Mouse (Mus musculus): Measurements from ENCODE around the gene Focad. TPM values are rescaled to one million over a fixed set of nuclear protein-coding genes. Genes with fewer than 3 reads are reported as not detected.

Gene Focad
- total RNA-seq, 2 experiments from 2014 or later, result 11.1 to 21.3 TPM

- ATAC-seq (replicated peaks; ENCODE audit: poor library complexity), result no peak
Observed at GRCm38 (mm10) chr4:88300832-88301621, 206.6 kb downstream of the Focad start.

DNA sequence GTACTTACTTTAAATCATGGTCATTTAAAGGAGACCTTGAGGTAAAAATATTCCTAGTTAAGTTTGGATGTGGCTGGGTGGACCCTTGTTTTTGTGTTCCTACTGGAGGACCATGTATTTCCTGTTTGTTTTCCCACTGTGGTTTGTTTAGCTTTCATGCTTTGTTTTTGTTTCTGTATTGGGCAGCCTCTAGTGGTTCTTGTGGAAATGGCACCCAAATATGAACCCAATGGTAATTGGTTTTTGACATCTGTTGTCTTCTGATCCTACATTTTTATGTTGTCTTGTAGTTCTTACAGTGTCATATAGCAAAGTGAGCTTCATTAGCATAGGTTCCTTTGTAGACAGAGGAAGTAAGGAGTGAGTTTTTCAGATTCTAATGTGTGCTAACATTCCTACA, 207.9 kb downstream of the Focad start:
- ATAC-seq (replicated peaks; ENCODE audit: poor library complexity), result peak; percentile 76

DNA sequence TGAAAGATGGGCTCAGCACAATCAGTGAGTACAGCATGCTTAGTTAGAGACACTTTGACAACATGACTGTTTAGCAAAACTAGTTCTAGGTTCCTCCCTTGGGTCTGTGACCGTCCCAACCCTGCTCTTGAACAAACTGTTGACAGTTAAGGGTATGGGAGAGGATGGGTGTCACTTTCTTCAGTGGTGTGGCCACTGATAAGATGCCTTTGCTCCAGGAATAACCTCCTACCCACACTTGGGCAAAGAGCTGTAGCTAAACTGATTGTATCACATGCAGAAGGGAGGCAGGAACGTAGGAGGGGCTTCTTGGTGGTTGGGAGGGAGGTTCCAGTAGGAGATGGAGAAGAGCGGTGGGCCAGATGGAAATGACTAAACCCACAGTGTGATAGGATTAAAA, 213.3 kb downstream of the Focad start:
- peak; percentile 89 for ATAC-seq (replicated peaks; ENCODE audit: poor library complexity)

DNA sequence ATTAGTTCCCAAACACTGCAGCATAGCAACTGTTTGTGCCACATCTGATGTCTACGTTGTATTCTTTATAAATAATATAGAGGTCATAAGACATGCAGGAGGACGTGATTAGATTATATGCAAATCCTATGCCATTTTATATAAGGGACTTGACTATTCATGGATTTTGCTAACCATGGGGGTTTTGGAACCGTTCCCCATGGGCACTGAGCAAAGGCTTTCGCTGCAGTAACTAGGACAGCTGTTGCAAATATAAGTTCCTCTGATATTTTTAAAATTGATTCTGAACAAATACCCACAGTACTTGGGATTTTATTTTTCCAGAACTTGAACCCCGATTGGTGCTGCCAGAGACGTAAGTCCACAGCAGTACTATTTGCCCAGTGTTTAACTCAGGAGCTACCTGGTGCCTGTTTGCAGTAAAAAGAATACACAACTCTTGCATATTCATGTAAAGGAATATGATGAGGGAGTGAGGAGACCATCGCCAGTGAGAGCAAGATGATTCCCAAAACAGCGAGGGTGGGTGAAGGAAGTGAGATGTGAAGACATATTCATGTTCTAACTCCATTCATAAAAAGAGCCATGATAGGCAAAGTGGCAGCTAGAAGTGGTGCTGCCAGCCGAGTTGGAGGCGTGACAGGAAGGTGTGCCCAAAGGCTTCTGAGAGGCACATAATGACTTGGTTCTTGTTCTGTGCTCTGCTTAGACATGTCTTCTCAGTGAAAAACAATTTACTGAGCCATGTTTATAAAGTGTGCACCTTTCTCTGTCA, 214.1 kb downstream of the Focad start:
- ATAC-seq (replicated peaks; ENCODE audit: poor library complexity), result no peak

DNA sequence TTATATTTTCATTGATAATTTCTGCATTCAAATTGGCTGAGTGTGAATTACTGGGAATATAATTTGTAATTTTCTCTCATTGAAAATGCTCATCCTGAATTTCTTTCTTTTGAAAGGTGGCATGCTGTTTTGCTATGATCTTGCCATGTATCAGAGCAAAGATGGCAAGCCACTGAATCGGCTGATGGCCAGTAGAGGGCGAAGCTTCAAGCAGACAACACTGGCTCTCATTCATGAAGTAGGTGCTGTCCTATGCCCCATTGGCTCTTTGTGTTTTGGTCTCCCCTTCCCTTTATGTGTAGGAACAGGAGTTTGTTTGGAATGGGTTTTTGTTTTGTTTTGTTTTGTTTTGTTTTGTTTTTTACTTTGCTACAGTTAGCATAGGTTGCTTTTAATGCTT, 215.2 kb downstream of the Focad start:
- peak; percentile 66 for ATAC-seq (replicated peaks; ENCODE audit: poor library complexity)

- peak; percentile 26; the same call in 1 of the 2 replicates for ATAC-seq (replicated peaks; ENCODE audit: poor library complexity)
Observed at GRCm38 (mm10) chr4:88314898-88315297, 220.5 kb downstream of the Focad start.

DNA sequence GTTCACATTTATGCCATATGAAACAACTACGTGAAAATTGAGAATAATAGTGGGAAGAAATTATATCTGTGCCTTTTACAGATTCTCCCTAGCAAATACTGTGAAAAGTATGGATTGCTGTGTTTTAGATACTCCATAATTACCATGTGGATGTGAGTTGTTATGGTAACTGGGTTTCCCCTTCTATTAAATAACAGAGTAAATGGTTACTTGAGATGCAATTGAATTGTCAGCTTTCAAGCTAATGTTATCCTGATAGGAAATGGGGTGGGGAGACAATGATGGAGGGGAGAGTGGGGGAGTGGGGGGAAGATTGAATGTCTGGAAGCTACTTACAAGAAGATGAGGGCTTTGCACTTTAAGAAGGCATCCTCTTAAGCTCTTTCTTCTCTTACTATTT, 225.6 kb downstream of the Focad start:
- no peak for ATAC-seq (replicated peaks; ENCODE audit: poor library complexity)

DNA sequence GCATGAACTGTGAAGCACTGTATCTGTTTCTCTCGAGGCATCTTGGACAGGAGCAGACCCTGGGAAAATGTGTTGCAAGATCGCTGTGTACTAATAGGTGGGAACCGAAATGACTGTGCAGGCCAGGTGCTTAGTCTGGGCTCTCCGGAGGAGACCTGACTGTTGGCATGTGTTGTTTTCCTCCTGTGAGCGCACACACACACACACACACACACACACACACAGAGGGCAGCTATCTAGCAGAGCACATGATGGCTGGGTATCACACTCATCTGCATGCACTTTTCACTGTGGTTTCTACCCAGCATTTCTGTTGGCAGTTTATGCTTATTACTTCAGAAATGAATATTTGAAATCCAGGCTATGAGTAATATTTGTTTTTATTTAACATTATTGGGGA, 231.0 kb downstream of the Focad start:
- peak; percentile 87 for ATAC-seq (replicated peaks; ENCODE audit: poor library complexity)

DNA sequence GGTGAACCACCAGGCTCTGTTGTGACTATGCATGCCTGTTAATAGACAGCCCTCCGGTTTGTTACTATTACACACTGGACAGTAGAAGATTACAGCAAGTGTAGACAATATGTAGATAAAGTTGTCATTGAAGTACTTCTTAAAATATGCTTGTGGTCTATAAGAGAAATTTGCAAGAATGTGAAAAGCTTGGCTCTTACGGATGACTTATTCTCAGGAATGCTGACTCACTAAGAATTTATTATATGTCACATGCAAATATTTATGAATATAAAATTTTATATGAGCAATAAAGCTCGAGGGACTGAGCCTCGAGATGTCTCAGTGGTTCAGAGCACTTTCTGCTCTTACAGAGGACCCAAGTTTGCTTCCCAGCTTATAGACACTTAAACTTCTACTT, 240.1 kb downstream of the Focad start:
- no peak for ATAC-seq (replicated peaks; ENCODE audit: poor library complexity)

- ATAC-seq (replicated peaks; ENCODE audit: poor library complexity), result peak; percentile 96
Observed at GRCm38 (mm10) chr4:88336753-88337152, 242.3 kb downstream of the Focad start.

DNA sequence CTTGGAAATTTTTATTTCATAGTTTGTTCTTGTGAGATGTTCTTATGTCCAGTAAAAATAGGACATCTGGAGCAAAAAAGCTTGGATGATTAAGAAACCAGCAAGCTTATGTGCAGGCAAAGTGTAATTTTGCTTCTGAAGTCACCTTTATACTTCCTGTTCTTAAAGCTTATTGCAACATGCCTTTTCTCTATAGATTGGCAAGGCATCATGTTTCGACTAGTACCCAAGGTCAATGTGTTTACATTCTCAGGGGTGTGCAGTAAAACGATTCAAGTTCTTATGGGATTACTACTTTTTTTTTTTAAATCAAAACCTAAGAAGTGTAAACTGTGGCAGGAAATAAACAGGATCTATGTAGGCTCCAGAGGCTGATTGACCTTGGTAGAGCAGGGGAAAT, 242.9 kb downstream of the Focad start:
- ATAC-seq (replicated peaks; ENCODE audit: poor library complexity), result no peak

DNA sequence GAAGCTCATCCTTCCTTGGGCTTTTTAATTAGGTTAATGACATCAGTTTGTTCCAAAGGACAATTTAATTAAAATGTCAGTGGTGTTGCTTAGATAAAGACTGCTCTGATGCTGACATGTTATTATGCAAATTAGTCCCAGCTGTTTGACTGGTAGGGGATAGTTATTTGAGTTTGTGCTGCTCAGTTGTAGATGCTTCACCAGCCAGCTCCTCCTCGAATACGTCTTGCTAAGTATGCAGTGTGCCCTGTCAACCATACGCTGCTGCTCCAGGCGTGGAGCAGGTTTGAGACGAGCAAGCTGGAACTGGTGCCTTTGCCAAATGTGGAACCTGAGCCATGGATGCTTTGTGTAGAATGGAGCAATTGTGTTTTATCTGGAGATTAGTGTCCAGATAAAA, 243.7 kb downstream of the Focad start:
- no peak for ATAC-seq (replicated peaks; ENCODE audit: poor library complexity)

DNA sequence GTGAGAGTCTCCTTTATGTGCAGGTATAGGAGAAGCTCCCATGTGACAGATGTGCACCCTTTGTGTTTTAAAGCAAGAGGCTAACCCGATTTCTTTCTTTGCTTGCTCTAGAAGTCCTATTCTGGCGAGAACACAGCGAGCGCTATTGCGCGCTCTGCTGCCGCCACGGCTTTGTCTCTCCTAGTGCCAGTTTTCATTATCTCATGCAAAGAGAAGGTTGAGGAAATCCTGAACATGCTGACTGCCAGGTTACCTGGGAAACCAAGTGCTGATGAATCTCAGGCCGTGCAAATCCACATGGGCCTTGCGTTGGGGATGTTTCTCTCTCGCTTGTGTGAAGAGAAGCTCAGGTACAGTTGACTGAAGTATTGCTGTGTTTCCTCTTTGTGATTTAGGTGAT, 250.0 kb downstream of the Focad start:
- no peak for ATAC-seq (replicated peaks; ENCODE audit: poor library complexity)

GRCm38 (mm10) chr4:88345065-88345464, 250.6 kb downstream of the Focad start:
- no peak for ATAC-seq (replicated peaks; ENCODE audit: poor library complexity)

GRCm38 (mm10) chr4:88345938-88346337, 251.5 kb downstream of the Focad start:
- no peak for ATAC-seq (replicated peaks; ENCODE audit: poor library complexity)

DNA sequence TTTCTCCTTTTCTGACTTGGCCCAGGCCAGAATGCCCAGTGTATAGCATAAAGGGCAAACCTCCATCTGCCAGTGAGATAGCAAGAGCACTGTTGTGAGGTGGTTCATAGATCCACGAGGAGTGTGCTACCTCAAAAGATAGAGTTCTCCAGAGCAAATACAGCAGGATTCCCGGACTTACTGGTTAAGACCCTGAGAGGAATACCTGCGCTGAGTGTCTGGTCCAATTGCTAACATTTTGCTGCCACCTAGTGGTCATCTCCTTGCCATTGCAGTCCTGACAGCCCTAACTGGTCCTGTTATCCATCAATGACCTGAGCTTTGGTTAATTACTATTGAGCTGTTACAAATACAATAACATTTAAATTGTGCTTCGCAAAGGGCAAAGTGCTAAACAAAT, 256.5 kb downstream of the Focad start:
- peak; percentile 98 for ATAC-seq (replicated peaks; ENCODE audit: poor library complexity)

- peak; percentile 92 for ATAC-seq (replicated peaks; ENCODE audit: poor library complexity)
Observed at GRCm38 (mm10) chr4:88356652-88357051, 262.2 kb downstream of the Focad start.

DNA sequence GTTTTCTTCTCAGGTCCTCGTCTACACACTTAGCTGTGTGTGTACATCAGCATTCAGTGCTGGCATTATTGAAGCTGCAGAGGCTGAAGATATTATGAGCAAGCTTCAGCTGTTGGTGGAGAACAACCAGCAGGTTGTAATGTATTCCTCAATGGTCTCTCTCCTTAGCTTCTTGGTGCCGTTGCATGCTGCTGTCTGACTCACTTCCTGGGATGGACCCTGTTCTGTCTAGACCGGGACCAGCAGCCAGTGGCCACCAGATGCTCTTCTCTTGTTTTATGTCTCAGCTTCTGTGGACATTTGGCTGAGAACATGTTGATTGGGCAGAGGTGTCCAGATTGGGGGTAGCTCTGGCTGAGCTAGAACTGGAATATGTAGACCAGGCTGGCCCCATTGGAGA, 263.0 kb downstream of the Focad start:
- ATAC-seq (replicated peaks; ENCODE audit: poor library complexity), result no peak

DNA sequence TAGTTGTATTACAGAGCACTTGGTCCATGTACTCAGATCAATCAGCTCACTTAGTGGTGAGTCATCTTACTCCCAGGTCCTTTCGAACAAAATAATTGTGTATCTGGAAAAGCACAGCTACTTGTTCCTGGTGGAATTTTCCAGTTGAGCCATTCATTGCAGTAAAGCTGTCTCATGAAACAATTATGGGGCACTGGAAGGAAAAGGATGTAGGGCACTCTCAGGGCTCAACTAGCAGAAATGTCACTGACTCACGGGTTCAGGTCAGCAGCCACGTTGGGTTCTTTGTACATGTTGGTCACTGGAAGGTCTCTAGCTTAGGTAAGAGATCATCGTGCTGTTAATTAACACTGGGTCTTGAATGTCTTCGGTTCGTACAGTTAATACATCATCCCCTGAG, 275.5 kb downstream of the Focad start:
- no peak for ATAC-seq (replicated peaks; ENCODE audit: poor library complexity)

GRCm38 (mm10) chr4:88370819-88371218, 276.4 kb downstream of the Focad start:
- no peak for ATAC-seq (replicated peaks; ENCODE audit: poor library complexity)

DNA sequence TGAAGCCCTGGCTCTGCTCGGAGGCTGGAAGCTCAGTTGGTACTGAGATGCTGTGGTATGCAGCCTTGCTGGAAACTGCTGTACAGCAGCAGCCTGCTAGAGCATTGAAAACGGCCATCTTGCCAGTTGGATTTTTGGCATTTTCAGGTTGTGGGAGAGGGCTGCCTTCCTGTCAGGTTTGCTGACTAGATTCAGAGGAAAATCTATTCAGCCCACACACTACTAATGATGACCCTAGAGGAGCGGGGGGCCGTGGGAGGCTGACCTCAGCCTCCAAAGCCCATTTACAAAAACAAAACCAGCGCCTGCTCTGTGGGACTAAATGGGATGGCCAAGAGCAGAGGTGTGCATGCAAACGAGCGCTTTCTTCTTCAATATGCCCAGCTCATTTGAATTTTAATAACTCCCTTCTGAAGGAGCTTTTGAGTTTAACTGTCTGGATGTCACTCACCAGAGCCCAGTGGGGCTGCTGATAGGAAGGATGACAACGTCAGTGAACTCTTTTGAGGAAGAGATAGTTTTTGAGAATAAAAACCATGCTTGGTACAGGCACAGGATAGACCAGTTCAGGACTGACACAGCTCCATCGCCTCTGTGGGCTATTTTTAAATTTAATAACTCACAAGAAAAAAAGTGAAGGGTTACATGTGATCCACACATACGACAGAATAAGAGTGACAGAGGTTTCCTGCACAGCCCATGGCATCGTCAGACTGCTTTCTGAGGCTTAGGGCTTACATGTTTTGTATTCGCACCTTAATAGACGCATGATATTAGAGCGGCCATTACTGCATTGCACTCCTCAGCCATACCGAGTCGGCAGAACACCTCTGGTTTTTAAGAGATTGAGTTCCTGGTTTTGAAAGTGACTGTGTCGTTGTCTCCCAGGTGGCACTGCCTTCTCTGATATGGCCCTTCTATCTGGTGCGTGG, 278.1 kb downstream of the Focad start:
- no peak for ATAC-seq (replicated peaks; ENCODE audit: poor library complexity)

Measured in megakaryocyte progenitor cell, adult 5-6 weeks (primary cell).